Mouse (Mus musculus) olfactory bulb, adult 2 months (tissue): ENCODE measurements around the gene Cst13.

Experiments used
- CTCF ChIP-seq: fragments of 200-500 bp; IDR thresholded peaks from 2 replicates; pipeline ENCODE4 v1.5.1; 2012; ENCODE audit warnings: low read depth, mild to moderate bottlenecking, low read length, moderate library complexity; ENCODE audit not compliant: insufficient read depth
- POLR2A ChIP-seq: fragments of 200-500 bp; IDR thresholded peaks from 2 replicates; pipeline ENCODE4 v1.6.1; 2012; ENCODE audit warnings: mild to moderate bottlenecking, low read depth, low read length, moderate library complexity; ENCODE audit not compliant: insufficient read depth

- no peak for TF ChIP-seq CTCF
- no peak for TF ChIP-seq POLR2A
Observed at GRCm38 (mm10) chr2:148860993-148861392, 41.1 kb downstream of the Cst13 start.
